Mouse (Mus musculus) gastrocnemius, postnatal 10 days (tissue): Measurements from ENCODE around the gene Serpine2. TPM values are rescaled to one million over a fixed set of nuclear protein-coding genes. Genes with fewer than 3 reads are reported as not detected.
A peak's percentile ranks its signal among the peaks of the same experiment; 100 is the strongest.

Experiments used
- DNase-seq: peaks from one replicate; pipeline ENCODE4 v3.0.0; 2021; ENCODE audit warnings: mixed read lengths
- long read RNA-seq, 2 experiments: library from polyadenylated mRNA; stranded (forward); transcript quantifications; one replicate each; pipeline ENCODE4 v2.0.0; 2021
- total RNA-seq, 2 experiments: library from RNA; stranded (reverse); gene quantifications; 2 replicates each; pipeline ENCODE4 v1.2.3; 2021

Serpine2 gene
- total RNA-seq = 10 to 100 TPM; 47.0 to 86.2 TPM
- long read RNA-seq, experiment 1, transcript Serpine2-201 (9 exons, 2,210 nt) = major isoform, 177 of 196 reads
- long read RNA-seq, experiment 1, partial matches to known transcripts = 6 of 196 reads
- long read RNA-seq, experiment 1, other reads (novel, unspliced or antisense) = 12 of 196 reads
- long read RNA-seq, experiment 2, transcript Serpine2-201 (9 exons, 2,210 nt) = major isoform, 130 of 138 reads
- long read RNA-seq, experiment 2, partial matches to known transcripts = 2 of 138 reads
- long read RNA-seq, experiment 2, other reads (novel, unspliced or antisense) = 6 of 138 reads

- no peak for DNase-seq
Measured at GRCm38 (mm10) chr1:79861130-79861942, at the start of gene Serpine2. Serpine2 (minus strand) TSS chr1:79861180.

- DNase-seq = no peak
Measured at GRCm38 (mm10) chr1:79907811-79908210, 46.8 kb upstream of the Serpine2 start.

GRCm38 (mm10) chr1:79905241-79905640, 44.3 kb upstream of the Serpine2 start:
- no peak for DNase-seq

GRCm38 (mm10) chr1:79902901-79903300, 41.9 kb upstream of the Serpine2 start:
- no peak for DNase-seq

GRCm38 (mm10) chr1:79882648-79883047, 21.7 kb upstream of the Serpine2 start:
- no peak for DNase-seq

- DNase-seq = no peak
Measured at GRCm38 (mm10) chr1:79874741-79875140, 13.8 kb upstream of the Serpine2 start.

GRCm38 (mm10) chr1:79860411-79861039, 455 bp downstream of the Serpine2 start:
- DNase-seq = no peak

- DNase-seq = no peak
Measured at GRCm38 (mm10) chr1:79859975-79860374, 1.0 kb downstream of the Serpine2 start.

GRCm38 (mm10) chr1:79859026-79859425, 2.0 kb downstream of the Serpine2 start:
- no peak for DNase-seq

GRCm38 (mm10) chr1:79858389-79858994, 2.5 kb downstream of the Serpine2 start:
- peak; percentile 38 for DNase-seq

GRCm38 (mm10) chr1:79857681-79858388, 3.1 kb downstream of the Serpine2 start:
- peak; percentile 10 for DNase-seq

- DNase-seq = no peak
Measured at GRCm38 (mm10) chr1:79856756-79857155, 4.2 kb downstream of the Serpine2 start.

GRCm38 (mm10) chr1:79853527-79853926, 7.5 kb downstream of the Serpine2 start:
- DNase-seq = no peak

- DNase-seq = no peak
Measured at GRCm38 (mm10) chr1:79850341-79850740, 10.6 kb downstream of the Serpine2 start.

GRCm38 (mm10) chr1:79848663-79849062, 12.3 kb downstream of the Serpine2 start:
- no peak for DNase-seq

- no peak for DNase-seq
Measured at GRCm38 (mm10) chr1:79846891-79847290, 14.1 kb downstream of the Serpine2 start.

GRCm38 (mm10) chr1:79832719-79833404, 28.1 kb downstream of the Serpine2 start:
- peak; percentile 14 for DNase-seq

- no peak for DNase-seq
Measured at GRCm38 (mm10) chr1:79823951-79824633, 36.9 kb downstream of the Serpine2 start.

GRCm38 (mm10) chr1:79822806-79823525, 38.0 kb downstream of the Serpine2 start:
- DNase-seq = peak; percentile 72
